Mouse (Mus musculus) liver, embryonic 13.5 days (tissue): ENCODE data around the gene Chrdl2. TPM values are rescaled to one million over a fixed set of nuclear protein-coding genes. Genes with fewer than 3 reads are reported as not detected.

Experiments
- ATAC-seq: fragments of 200-750 bp; cut with Nextera tagmentation; 2 replicates; pipeline ENCODE4 v1.8.0; 2017; ENCODE audit warnings: low read depth, mild to moderate bottlenecking, moderate number of reproducible peaks, moderate library complexity
- DNase-seq: peaks from one replicate; pipeline ENCODE4 v3.0.0; 2022
- H3K27ac ChIP-seq: fragments of 300-500 bp; sonication (generic); 2 replicates; pipeline ENCODE4 v1.5.1; 2015; ENCODE audit warnings: moderate library complexity, mild to moderate bottlenecking, inconsistent platforms
- H3K27me3 ChIP-seq: fragments of 300-500 bp; sonication (generic); 2 replicates; pipeline ENCODE4 v1.6.1; 2015; ENCODE audit warnings: mild to moderate bottlenecking, inconsistent platforms
- H3K36me3 ChIP-seq: fragments of 300-500 bp; sonication (generic); 2 replicates; pipeline ENCODE4 v1.6.1; 2015; ENCODE audit warnings: mild to moderate bottlenecking, inconsistent platforms
- H3K4me1 ChIP-seq: fragments of 300-500 bp; sonication (generic); replicated peaks from 2 replicates; pipeline ENCODE4 v1.6.1; 2015; ENCODE audit warnings: inconsistent platforms
- H3K4me2 ChIP-seq: fragments of 300-500 bp; sonication (generic); 2 replicates; pipeline ENCODE4 v1.6.1; 2015; ENCODE audit warnings: inconsistent platforms, mild to moderate bottlenecking, moderate library complexity
- H3K4me3 ChIP-seq: fragments of 300-500 bp; sonication (generic); replicated peaks from 2 replicates; pipeline ENCODE4 v1.5.1; 2015; ENCODE audit warnings: mild to moderate bottlenecking, inconsistent platforms
- H3K9ac ChIP-seq: fragments of 300-500 bp; sonication (generic); 2 replicates; pipeline ENCODE4 v1.6.1; 2015; ENCODE audit warnings: mild to moderate bottlenecking, inconsistent platforms
- H3K9me3 ChIP-seq: fragments of 300-500 bp; sonication (generic); replicated peaks from 2 replicates; pipeline ENCODE4 v1.6.1; 2016; ENCODE audit warnings: inconsistent platforms
- WGBS: fragments of 180-500 bp; shearing (Covaris S2); methylation state at CpG from one replicate; pipeline ENCODE4 v1.1.7; 2015; ENCODE audit not compliant: insufficient replicate concordance; 5-methylcytosine and 5-hydroxymethylcytosine counted together
- polyA plus RNA-seq: library from polyadenylated mRNA; unstranded; fragments of >200 nt; fragmentation: Nextera tagmentation; extraction: Ambion mirVana; gene quantifications from 2 replicates; pipeline ENCODE4 v1.2.1, GENCODE M21; 2015

Chrdl2 gene
- polyA plus RNA-seq, 1 experiment from 2014 or later: not detected

DNA sequence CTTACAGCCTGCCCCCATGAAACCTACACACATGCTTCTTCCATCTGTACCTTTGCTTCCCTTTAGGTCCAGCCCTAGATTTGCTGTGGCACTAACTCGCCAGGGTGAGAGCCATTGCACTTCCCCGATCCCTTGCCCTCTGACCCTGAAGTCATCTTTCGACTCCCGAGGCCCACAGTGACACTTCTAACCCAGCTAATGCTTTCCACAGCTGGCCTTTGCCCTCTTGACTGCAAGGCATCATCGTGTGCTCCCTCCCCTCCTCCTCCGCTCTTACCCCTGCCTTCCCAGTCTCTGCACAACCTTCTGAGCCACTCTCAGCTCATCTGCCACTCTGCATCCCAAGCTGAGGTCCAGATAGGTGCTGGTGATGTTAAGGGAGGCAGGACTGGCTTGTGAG lies 6.5 kb downstream of the Chrdl2 start:
- no peak overlapping the region for H3K4me3 ChIP-seq
- H3K27ac ChIP-seq: no peak overlapping the region
- peaks cover 34% of the 10 kb centered on the region for H3K27me3 ChIP-seq
- no peaks in the 10 kb centered on the region for H3K36me3 ChIP-seq
- ATAC-seq: no peak
- H3K9ac ChIP-seq: no peak overlapping the region
- WGBS: 45% methylated on average over 6 of the region's 6 CpGs
- 0 out of 2 replicates have a peak, but pooled peaks cover 3% of the 10 kb centered on the region for H3K4me1 ChIP-seq
- no peak overlapping the region for H3K4me2 ChIP-seq
- H3K9me3 ChIP-seq: no peaks in the 10 kb centered on the region
- DNase-seq: no peak

DNA sequence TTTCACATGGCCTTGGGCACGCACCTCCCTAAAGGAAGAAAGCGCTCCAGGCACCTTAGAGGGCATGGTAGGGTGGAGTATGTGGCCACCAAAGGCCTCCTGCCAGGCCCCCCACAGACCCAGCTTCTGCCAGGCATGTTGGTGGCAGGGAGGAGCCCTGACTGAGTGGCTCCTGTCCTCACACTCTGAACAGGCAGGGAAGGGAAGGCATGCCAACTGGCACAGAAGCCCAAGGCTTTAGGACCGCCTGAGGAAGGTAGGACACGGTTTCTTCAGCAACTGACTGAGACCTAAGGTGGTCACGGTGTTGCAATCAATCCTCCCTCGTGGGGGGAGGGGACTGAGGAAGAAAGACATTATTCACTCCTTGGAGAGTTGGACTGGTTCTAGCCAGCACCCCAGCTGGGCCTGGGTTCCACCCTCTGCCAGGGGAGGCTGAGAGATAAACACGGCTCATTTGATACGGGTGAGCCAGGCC lies 8.2 kb downstream of the Chrdl2 start:
- no peak for DNase-seq
- 0 out of 2 replicates have a peak, but pooled peaks cover 3% of the 10 kb centered on the region for H3K4me1 ChIP-seq
- no peak for ATAC-seq
- no peak overlapping the region for H3K4me3 ChIP-seq
- no peak overlapping the region for H3K9ac ChIP-seq
- no peak overlapping the region for H3K4me2 ChIP-seq
- no peak overlapping the region for H3K27ac ChIP-seq
- no peaks in the 10 kb centered on the region for H3K36me3 ChIP-seq
- no peaks in the 10 kb centered on the region for H3K9me3 ChIP-seq
- peaks cover 18% of the 10 kb centered on the region for H3K27me3 ChIP-seq
- 54% methylated on average over 8 of the region's 8 CpGs for WGBS

DNA sequence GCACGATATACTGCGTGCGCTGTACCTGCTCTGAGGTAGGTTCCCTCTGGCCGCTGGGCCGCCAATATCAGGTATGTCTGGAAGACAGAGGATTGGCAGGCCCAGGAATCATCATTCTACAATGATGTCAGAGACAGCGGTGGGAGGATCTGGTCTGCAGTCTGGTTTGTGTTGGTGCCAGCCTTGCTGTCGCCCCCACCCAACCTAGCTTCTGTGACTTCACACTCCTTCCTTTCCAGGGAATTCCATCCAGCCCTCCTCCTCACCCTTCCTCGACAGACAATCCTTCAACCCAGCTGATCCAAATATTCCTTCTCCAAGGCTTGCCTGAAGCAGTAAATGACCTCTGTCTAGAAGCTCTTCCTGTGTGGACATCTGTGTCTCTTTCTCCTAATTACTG lies 11.1 kb downstream of the Chrdl2 start:
- DNase-seq: no peak
- no peak for ATAC-seq

DNA sequence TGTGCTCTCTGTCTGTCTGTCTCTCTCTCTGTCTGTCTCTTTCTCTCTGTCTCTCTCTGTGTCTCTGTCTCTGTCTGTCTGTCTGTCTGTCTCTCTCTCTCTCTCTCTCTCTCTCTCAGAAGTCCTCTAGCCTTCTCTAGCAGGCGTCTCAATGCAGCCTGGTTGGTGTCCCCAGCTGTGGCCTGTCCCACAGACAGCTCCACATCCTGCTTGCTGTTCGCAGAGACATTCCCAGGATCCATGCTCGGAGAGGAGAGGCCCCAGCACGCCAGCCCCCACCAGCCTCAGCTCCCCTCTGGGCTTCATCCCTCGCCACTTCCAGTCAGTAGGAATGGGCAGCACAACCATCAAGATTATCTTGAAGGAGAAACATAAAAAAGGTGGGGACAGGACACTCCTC lies 21.4 kb downstream of the Chrdl2 start:
- no peaks in the 10 kb centered on the region for H3K27me3 ChIP-seq
- H3K27ac ChIP-seq: no peak overlapping the region
- no peak overlapping the region for H3K4me3 ChIP-seq
- H3K9me3 ChIP-seq: no peaks in the 10 kb centered on the region
- no peaks in the 10 kb centered on the region for H3K36me3 ChIP-seq
- 43% methylated on average over 5 of the region's 5 CpGs for WGBS
- H3K9ac ChIP-seq: no peak overlapping the region
- H3K4me2 ChIP-seq: no peak overlapping the region
- DNase-seq: no peak
- no peak for ATAC-seq
- no peaks in the 10 kb centered on the region for H3K4me1 ChIP-seq

More for the DNA sequence above, 11.1 kb downstream of the Chrdl2 start:
- 0 out of 2 replicates have a peak, but pooled peaks cover 3% of the 10 kb centered on the region for H3K27me3 ChIP-seq
- no peak overlapping the region for H3K4me2 ChIP-seq
- no peak overlapping the region for H3K9ac ChIP-seq
- no peak overlapping the region for H3K27ac ChIP-seq
- no peaks in the 10 kb centered on the region for H3K36me3 ChIP-seq
- H3K4me3 ChIP-seq: no peak overlapping the region
- H3K4me1 ChIP-seq: no peaks in the 10 kb centered on the region
- 73% methylated on average over 8 of the region's 8 CpGs for WGBS
- no peaks in the 10 kb centered on the region for H3K9me3 ChIP-seq

DNA sequence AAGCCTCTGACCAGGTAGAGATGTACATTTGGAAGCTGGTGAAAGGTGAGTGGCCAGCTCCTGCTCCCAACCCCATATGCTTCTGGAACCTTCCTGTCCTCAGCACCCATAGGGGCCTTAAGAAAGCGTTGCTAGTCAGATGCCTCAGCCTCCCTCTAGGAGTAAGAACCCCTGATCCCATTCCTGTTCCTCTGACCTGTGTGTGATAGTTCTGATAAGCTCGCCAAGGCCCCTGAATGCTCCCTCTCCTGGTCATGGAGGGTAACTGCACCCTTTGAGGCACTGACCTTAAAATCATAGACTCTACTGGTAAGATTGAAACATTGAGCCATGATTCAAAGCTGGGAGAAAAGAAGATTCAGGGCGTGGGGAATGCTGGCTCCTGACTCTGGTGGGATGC lies 23.3 kb downstream of the Chrdl2 start:
- Histone ChIP-seq H3K36me3 (no peaks in the 10 kb centered on the region), H3K4me2 (no peak overlapping the region), H3K4me1 (no peaks in the 10 kb centered on the region), H3K4me3 (no peak overlapping the region), H3K27me3 (no peaks in the 10 kb centered on the region), H3K9me3 (no peaks in the 10 kb centered on the region), H3K9ac (no peak overlapping the region), H3K27ac (no peak overlapping the region)
- ATAC-seq (no peak), DNase-seq (peak; percentile 20)
- 20% methylated on average over 3 of the region's 3 CpGs for WGBS

DNA sequence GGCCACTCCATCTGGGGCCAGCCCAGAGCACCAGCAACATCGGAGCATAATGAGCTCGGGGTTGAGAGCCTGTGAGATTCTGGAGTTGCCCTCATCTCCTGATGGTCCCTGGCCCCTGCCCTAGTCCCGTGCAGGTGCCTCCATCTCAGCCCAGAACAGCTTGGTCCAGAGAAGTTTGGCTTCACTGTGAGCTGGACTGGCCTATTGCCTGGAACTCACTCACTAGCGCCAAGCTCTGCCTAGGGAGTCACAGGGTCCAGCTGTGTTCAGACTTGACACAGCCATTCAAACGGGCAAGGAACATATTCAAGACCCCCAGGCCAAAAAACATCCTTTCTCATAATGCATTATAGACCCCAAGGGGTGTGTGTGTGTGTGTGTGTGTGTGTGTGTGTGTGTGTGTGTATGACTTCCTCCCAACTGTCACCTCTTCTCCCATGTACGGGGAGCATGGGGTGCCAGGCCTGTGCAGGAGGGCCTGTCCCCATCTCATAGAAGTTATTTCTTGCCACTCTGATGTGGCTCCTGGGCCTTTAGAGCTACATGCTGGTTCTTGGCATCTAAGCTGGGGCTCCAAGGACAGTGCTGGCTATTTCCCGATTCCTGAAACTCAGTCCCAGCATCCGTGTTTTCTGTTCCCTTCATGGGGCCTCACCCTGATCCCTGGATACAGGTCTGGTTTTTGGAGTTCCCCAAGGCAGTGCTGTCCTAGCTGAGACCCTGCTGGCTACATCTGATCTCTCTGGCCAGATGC lies 25.2 kb downstream of the Chrdl2 start:
- ATAC-seq (no peak), DNase-seq (no peak)
- Histone ChIP-seq H3K9me3 (no peaks in the 10 kb centered on the region), H3K27ac (no peak overlapping the region), H3K4me2 (no peak overlapping the region), H3K36me3 (no peaks in the 10 kb centered on the region), H3K4me3 (no peak overlapping the region), H3K27me3 (no peaks in the 10 kb centered on the region), H3K4me1 (no peaks in the 10 kb centered on the region), H3K9ac (no peak overlapping the region)
- 62% methylated on average over 8 of the region's 8 CpGs for WGBS

DNA sequence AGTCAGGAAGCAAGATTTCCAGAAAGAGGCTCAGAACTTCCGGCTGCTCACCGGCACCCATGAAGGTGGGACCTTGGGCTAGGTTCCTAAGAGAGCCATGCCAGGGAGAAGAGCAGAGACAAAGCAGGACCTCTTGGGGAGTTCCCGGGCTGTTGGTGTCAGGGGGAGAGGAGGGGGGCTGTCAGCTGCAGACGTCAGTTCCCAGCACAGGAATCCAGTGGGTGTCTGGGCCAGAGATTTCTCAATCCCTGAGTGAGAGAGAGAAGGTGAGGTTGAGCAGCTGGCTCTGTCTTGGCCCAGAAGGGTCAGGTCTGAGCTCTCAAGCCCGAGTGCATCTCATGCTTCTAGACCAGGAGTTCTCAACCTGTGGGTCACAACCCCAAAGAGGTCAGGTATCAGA lies 27.7 kb downstream of the Chrdl2 start:
- 42% methylated on average over 5 of the region's 5 CpGs for WGBS
- ATAC-seq: no peak

DNA sequence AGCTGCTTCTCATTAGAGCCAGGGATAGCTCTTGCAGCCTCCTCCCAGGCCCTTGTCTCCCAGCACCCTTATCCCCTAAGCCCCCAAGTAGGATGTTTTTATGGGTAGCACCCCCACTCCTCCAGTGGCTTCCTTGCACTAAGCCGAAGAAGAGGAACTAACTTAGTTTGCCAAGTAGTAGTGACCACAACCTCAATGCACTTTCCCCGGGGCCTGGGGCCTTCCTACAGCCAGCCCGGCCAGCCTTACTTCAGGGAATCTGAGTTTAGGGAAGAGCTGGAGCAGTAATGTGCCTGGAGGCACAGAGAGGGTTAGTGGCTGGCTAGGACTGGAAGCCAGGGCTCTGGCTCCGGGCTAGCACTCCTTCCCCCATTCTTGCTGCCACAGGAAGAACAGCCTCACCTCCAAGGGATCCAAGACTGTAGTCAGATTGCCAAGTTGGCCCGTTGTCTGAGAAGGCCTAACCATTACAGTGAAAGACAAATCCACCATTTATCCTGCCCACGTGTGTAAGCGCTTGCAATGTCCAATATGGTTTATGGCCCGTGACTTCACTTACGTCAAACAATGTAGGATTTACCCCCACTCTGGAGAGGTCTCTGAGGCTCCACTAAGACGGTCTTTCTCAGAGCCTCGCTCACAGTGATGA lies 29.0 kb downstream of the Chrdl2 start:
- no peak overlapping the region for H3K27ac ChIP-seq
- 60% methylated on average over 11 of the region's 11 CpGs for WGBS
- H3K4me2 ChIP-seq: no peak overlapping the region
- ATAC-seq (no peak), DNase-seq (no peak)
- no peaks in the 10 kb centered on the region for H3K9me3 ChIP-seq
- no peak overlapping the region for H3K9ac ChIP-seq
- no peaks in the 10 kb centered on the region for H3K4me1 ChIP-seq
- no peaks in the 10 kb centered on the region for H3K36me3 ChIP-seq
- no peak overlapping the region for H3K4me3 ChIP-seq
- no peaks in the 10 kb centered on the region for H3K27me3 ChIP-seq

More for the DNA sequence above, 27.7 kb downstream of the Chrdl2 start:
- Histone ChIP-seq H3K9ac (no peak overlapping the region), H3K27me3 (no peaks in the 10 kb centered on the region), H3K4me1 (no peaks in the 10 kb centered on the region), H3K27ac (no peak overlapping the region), H3K4me3 (no peak overlapping the region), H3K36me3 (no peaks in the 10 kb centered on the region), H3K9me3 (no peaks in the 10 kb centered on the region), H3K4me2 (no peak overlapping the region)
- DNase-seq: no peak

DNA sequence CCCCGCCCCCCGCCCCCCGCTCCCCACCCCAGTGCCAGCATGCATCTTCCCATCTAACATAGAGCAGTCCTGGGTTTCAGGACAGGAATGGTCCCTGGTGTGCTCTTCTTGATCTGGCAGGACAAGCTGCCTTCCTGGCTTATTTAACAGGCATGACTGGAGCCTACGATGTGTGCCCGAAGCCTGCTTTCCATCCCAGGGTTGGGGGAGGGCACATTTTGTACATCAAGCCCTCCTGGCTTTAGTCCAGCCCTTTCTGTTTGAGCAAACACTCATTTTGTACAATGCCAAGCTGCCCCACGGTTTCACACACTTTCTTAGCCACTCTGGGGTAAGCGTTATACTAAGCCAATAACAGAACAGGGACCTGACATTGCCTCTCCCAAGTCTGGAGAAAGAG lies 30.1 kb downstream of the Chrdl2 start:
- H3K9me3 ChIP-seq: no peaks in the 10 kb centered on the region
- 76% methylated on average over 7 of the region's 7 CpGs for WGBS
- H3K27me3 ChIP-seq: no peaks in the 10 kb centered on the region
- H3K4me2 ChIP-seq: no peak overlapping the region
- H3K9ac ChIP-seq: no peak overlapping the region
- no peaks in the 10 kb centered on the region for H3K4me1 ChIP-seq
- DNase-seq (no peak), ATAC-seq (no peak)
- no peak overlapping the region for H3K27ac ChIP-seq
- H3K36me3 ChIP-seq: no peaks in the 10 kb centered on the region
- no peak overlapping the region for H3K4me3 ChIP-seq

DNA sequence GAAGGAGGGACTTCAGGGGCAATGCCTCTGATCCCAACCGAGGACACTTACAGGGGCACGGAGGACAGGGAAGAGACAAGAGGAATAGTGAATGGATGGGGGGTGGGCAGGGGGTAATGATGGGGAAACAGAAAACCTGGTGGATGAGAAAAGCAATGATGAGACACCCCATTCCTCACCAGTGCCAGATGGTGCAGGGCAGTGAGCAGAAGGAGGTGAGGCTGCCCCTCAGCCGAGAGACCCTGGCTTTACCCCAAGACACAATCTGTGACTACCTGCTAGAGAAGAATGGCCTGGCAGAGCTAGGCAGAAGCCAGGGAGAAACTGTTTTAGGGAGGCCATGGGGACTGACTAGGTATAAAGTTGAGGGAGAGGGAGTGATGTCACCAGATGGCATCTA lies 30.5 kb downstream of the Chrdl2 start:
- DNase-seq (no peak), ATAC-seq (no peak)
- Histone ChIP-seq H3K36me3 (no peaks in the 10 kb centered on the region), H3K4me2 (no peak overlapping the region), H3K9ac (no peak overlapping the region), H3K4me3 (no peak overlapping the region), H3K27ac (no peak overlapping the region), H3K4me1 (no peaks in the 10 kb centered on the region), H3K27me3 (no peaks in the 10 kb centered on the region; the same call in 1 of the 2 replicates), H3K9me3 (no peaks in the 10 kb centered on the region)
- 60% methylated on average over 3 of the region's 3 CpGs for WGBS

DNA sequence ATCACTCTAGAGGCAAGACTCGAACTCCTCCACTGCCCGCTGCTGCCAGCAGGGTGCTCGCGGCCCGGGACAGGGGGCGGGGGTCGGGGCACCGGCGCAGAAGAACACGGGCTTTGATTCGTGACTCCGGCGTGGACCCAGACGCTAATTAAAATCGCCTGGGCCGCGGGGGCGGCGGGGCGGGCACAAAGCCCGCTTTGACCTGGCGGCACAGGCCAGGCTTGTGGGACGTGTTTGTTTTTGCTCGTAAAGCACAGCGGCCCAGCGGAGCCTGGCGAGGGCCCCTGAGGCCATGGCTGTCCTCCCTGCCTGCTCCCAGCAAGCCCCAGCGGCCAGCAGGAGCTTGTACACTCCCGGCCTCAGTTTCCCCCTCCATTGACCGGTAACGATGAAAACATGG lies 36.1 kb downstream of the Chrdl2 start:
- Histone ChIP-seq H3K36me3 (no peaks in the 10 kb centered on the region), H3K4me1 (no peaks in the 10 kb centered on the region), H3K9me3 (no peaks in the 10 kb centered on the region), H3K4me3 (no peak overlapping the region; the same call in 1 of the 2 replicates), H3K9ac (no peak overlapping the region), H3K27ac (no peak overlapping the region), H3K4me2 (peak overlapping the region; percentile 0; the same call in 1 of the 2 replicates), H3K27me3 (peaks cover 24% of the 10 kb centered on the region)
- no peak for ATAC-seq
- no peak for DNase-seq
- WGBS: 22% methylated on average over 31 of the region's 31 CpGs
